Mouse (Mus musculus): ENCODE measurements around the gene Lrrk1.

DNA sequence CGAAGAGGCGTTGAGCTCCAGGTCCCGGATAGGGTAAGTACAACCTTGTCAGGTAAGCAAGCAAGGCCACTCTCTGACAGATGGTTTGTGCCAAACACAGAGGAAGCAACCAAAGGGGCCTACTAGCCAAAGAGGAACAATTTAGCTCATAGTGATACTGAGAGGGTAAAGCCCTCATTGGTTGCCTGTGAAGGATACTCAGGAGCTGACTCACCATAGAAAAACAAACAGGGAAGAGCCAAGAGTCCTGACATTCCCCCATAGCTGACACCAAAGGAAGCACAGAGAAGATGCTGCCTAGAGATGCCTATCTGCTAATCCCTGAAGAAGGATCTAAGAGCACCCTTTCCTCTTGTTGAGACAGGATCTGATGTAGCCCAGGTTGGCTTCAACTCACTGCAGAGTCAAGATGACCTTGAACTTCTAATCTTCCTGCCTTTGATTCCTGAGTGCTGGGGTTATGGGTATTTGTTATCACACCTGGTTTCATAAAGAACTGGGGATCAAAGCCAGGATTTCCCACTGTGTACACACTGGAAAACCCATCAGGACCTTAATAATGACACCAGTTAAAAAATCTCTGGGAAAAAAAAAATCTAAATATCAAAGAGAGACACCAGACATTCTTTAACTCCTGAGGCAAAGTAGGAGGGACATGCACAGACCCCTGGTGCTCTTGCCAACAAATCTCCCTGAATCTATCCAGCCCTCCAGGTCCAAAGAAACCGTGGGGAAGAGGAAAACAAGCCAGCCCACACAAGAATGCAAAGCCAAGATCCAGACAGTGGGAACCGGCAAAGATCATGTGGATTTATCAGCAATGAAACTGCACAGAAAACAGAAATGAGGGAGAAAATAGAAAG is 18.8 kb downstream of the Lrrk1 start:
- TF ChIP-seq CTCF (conservative IDR thresholded peaks at IDR 0.05 in 1 of 2, IDR thresholded peaks at IDR 0.05 in 1 of 2; ENCODE audit: low read depth in 2 of 2, low read length in 2 of 2) = no peak
- no peak for TF ChIP-seq HCFC1 (IDR thresholded peaks at IDR 0.05; ENCODE audit: low read depth, low read length)
- TF ChIP-seq NRF1 (IDR thresholded peaks at IDR 0.05; ENCODE audit: low read depth, low read length) = no peak
- TF ChIP-seq ZMIZ1 (IDR thresholded peaks at IDR 0.05; ENCODE audit: low read depth, low read length) = no peak
- TF ChIP-seq UBTF (IDR thresholded peaks at IDR 0.05; ENCODE audit: low read depth, low read length) = no peak
- no peak for TF ChIP-seq TCF12 (IDR thresholded peaks at IDR 0.05; ENCODE audit: low read depth, low read length)
- no peak for TF ChIP-seq POLR2A (IDR thresholded peaks at IDR 0.05; ENCODE audit: low read depth, low read length)
- no peak for TF ChIP-seq ZC3H11A (IDR thresholded peaks at IDR 0.05; ENCODE audit: low read depth, low read length)
- TF ChIP-seq MAZ (IDR thresholded peaks at IDR 0.05; ENCODE audit: low read depth, low read length) = no peak
- TF ChIP-seq ZNF384 (IDR thresholded peaks at IDR 0.05; ENCODE audit: low read depth, low read length) = no peak

All from CH12.LX (cell line).